Mouse (Mus musculus) layer of hippocampus, adult 18-20 months (tissue): ENCODE results near the gene Dnah7a. TPM values are rescaled to one million over a fixed set of nuclear protein-coding genes. Genes with fewer than 3 reads are reported as not detected.
"Not testable (repeated sequence)": the region's sequence is repeated elsewhere in the genome, so short reads cannot be mapped to it uniquely, and the experiment has no call there.

Experiments
- DNase-seq, 2 experiments: peaks; one replicate each; pipeline ENCODE4 v3.0.0; 2022; ENCODE audit warnings: low spot score in 2 of 2
- microRNA-seq, 2 experiments: library from miRNA; unstranded; fragments of <30 nt; microRNA quantifications; one replicate each; pipeline ENCODE4 v1.2.0; 2021
- total RNA-seq, 2 experiments: library from RNA; stranded (reverse); gene quantifications; 2 replicates each; pipeline ENCODE4 v1.2.3; 2021

Dnah7a gene
- total RNA-seq, 2 experiments from 2014 or later = 2.9 to 5.9 TPM

DNA sequence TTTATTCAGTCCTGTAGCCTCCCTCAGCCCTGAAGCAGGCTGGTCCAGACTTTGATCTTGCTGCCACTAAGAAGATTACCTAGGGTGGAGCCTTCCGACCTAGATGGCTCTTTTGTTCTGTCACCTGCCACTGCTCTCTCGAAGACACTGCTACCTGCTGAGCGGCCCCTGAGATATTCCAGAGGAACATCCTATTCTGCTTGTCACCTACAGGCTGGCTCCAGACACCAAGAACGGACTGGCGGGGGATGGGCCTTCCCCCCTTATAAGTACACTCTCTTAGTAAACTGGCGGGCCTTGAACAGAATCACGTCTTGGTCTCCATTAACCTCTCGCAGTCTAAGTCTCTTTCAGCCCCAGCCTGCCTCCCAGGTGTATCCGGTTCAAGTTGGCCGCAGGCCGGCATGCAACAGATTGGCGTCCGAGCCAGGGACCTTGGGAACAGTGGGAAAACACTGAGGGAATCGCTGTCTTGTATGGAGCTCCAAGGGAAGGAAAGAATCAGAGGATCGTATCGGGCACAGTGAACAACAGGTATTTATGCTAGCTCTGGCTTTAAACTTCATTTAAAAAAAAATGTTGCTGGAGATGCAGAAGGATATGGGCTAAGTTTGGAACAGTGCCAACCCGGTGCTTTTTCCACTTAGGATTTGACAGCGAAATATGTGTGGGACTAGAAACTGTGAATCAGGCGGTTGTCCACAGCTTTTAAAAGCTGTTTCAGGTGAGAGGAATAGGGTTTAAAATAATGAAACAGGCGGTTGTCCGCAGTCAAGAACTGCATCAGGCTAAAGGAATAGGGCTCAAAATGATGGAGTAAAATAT is 312.4 kb downstream of the Dnah7a start:
- peak; percentile 1 to 2 for DNase-seq

DNA sequence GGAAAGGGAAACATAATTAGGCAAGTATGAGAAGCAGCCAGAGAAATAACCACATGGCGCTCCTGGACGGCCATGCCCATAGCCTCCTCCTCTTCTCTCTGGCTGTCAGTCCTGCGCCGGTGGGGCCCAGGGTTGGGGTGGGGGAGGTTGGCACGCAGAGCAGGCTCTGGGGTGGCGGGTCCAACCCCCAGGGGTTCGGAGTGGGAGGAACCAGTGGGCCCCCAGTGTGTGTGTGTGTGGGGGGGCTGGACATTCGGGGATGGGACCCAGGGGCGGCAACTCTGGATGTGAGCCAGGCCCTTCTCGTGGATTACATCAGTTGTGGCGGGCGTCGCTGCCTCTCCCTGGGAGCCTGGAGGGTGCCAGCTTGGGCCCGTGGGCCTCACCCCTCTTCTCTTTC is 317.8 kb downstream of the Dnah7a start:
- DNase-seq = no peak

DNA sequence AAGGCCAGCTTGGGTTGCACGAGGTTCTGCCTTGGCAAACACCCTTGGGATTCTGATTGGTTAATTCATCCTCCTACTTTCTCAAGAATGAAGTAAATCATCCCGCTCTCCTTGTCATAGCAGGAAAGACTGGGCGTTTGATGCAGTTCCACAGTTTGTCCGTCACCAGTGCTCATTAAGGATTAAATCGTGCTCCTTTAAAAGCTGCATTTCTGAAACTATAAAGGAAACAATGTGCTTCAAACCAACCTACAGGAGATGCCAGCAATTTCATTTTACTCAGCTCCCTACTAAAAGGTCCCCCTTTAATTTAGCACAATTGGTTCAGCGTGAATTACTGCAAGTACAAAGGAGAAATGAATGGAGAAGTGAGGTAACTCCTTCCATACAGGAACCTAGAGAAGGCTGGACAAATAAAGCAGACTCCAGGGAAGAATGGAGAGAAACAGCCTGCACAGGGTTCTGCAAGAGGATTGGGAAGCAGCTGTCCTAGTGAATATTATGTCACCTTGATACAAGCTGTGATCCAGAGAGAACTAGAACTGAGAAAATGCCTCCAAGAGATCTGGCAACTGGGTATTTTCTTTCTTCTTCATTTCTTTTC is 322.4 kb downstream of the Dnah7a start:
- DNase-seq = no peak

DNA sequence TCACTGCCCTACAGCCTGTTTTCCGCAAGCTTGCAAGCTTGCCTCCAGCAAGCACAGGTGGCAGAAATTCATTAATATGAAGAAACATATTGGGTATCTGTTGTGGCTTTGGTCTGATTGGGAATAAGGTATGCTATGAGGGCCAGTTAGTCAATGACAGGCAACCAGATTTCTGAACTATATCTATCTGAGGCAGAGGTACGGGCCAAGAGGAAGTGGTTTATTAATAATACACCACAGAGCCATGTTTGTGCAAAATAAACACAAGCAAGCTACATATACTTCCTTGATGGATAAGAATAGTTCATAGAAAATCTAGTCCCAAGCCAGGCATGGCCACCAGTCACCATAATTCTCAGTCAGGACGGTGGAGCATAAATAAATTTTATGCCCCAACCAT is 328.9 kb downstream of the Dnah7a start:
- DNase-seq = no peak

DNA sequence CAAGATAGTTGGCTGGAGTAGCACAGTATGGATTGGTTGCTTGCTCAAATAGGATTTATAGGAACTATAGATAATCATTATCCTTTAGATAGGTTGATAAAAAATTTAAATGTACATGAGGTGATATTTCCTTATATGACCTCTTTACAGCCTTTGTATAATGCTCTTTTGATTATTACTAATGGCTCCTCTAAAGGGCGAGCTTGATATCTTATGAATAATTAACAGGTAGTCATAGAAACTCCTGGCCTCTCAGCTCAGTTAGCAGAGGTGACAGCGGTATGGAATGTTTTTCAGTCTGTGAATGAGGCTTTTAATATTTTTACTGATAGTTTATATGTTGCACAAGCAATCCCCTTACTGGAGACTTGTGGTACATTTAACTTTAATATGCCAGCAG is 330.6 kb downstream of the Dnah7a start:
- not testable (repeated sequence) for DNase-seq

DNA sequence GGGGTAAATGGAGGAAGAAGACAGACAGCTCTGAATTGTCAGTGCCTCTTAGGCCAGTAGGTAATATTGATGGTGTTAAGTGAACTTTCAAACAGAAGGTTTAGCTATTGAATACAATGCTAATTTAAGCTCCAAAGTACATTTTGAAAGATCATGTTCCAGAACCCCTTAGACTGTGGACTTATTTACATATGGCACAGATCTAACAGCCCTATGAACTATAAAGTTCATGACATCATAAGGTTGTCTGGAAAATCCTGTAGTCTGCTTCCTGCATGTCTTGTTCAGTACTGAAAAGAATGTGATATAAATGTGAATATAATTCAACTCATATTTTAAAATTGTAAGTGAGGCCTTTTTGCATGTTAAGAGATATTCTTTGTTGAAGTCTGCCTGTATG is 347.6 kb downstream of the Dnah7a start:
- DNase-seq = no peak

DNA sequence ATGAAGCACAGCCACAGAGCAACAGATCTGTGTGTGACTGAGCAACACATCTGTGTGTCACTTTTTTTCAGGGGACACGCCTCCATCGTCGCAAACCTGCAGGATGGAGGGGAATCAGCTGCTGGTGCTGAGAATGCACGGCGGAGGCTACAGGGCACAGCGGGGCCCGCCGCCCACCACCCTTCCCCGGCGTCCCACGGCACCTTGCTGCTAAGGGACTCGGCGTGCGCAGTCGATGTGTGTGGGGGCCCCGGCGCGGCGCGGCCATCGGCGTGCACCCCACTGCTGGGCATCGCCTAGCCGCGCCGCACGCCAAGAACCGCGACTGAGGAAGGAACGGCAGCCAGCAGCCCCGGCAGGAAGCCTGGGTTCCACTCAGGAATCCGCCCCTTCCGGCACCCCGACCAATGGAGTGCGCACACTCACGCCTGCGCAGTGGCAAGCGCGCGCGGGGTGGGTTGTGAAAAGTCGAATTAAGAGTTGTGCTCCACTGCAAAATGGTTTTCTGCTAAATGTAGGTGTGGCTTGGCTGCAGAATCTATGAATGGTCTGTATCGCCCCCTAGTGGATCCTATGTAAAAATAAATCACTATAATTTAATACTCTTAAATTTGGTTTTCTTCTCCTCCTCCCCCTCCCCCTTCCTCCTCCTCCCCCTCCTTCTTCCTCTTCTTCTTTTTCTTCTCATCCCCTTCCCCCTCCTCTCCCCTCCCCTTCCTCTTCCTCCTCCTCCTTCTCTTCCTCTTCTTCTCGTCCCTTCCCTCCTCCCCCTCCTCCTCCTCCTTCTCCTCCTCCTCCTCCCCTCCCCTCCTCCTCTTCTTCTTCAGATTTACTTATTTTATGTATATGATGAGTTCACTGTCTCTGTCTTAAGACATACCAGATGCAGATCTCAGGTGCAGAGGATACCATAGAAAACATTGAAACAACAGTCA is 354.0 kb downstream of the Dnah7a start, which contains the start of the genes Asdurf, Gm28551 and Asnsd1:
TSS of gene Asdurf (minus strand) at position 293 of the 935 bp plus-strand sequence.
TSS of gene Gm28551 (minus strand) at position 341 of the 935 bp plus-strand sequence.
TSS of gene Asnsd1 (minus strand) at position 426 of the 935 bp plus-strand sequence.
- peak; percentile 97 to 99 for DNase-seq

Small RNAs within 50 kb of the gene (microRNA-seq; reads per million reads assigned to microRNA genes)
- 0 reads per million in 2 experiments for gene Gm25240

Other genes starting within 250 kb of the Dnah7a start
- 1 to 10 TPM; 2.6 to 5.3 TPM for gene Stk17b, start 78.4 kb upstream of the Dnah7a start, total RNA-seq